Mouse (Mus musculus) gastrocnemius, postnatal 14 days (tissue): ENCODE measurements around the gene Olfr172. TPM values are rescaled to one million over a fixed set of nuclear protein-coding genes. Genes with fewer than 3 reads are reported as not detected.
A peak's percentile ranks its signal among the peaks of the same experiment; 100 is the strongest.

Experiments used
- DNase-seq: peaks from one replicate; pipeline ENCODE4 v3.0.0; 2021; ENCODE audit warnings: mixed read lengths
- intact Hi-C: fragments of 180-260 bp; cut with DNase I; formaldehyde crosslinking; loops from one replicate; pipeline ENCODE4 v1.15.1; 2025; ENCODE audit warnings: low total_unique reads
- long read RNA-seq, 2 experiments: library from polyadenylated mRNA; stranded (forward); transcript quantifications; one replicate each; pipeline ENCODE4 v2.0.0; 2021
- total RNA-seq, 2 experiments: library from RNA; stranded (reverse); gene quantifications; 2 replicates each; pipeline ENCODE4 v1.2.3; 2021

Olfr172 gene
- total RNA-seq = not detected
- long read RNA-seq, experiment 1 = 0 reads
- long read RNA-seq, experiment 2 = 0 reads

DNA sequence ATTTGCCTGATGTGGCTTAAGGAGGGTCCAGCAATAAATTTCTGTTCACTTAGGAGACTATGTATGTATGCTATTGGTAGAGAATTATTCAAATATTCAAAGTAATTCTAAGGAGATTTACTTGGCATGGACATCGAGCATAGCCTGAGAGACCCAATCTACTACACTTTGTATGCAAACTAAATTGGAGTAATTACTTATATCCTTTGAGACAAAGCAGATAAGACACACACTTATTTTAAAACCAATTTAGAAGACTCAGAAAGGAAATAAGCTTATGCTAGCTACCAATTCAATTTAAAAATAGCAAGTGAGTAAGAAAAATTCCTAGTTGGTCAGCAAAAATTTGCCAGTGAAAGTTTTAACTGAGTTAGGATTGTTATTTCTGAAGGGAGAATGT lies at the start of gene Olfr172:
Gene Olfr172, minus strand, starts transcription at position 101 of the 400 bp plus-strand sequence.
- intact Hi-C loops = no loop called here
- DNase-seq = no peak

DNA sequence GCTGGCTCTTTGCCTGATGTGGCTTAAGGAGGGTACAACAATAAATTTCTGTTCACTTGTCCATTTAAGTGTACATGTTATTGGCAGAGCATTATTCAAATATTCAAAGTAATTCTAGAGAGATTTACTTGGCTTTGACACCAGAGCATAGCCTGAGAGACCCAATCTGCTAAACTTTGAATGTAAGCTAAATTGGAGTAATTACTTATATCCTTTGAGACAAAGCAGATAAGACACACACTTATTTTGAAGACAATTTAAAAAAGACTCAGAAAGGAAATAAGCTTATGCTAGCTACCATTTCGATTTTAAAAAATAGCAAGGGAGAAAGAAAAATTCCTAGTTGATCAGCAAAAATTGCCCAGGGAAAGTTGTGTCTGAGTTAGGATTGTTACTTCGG lies 37.2 kb upstream of the Olfr172 start, which contains the start of gene Olfr173:
Gene Olfr173, minus strand, starts transcription at position 101 of the 400 bp plus-strand sequence.
- DNase-seq = no peak

DNA sequence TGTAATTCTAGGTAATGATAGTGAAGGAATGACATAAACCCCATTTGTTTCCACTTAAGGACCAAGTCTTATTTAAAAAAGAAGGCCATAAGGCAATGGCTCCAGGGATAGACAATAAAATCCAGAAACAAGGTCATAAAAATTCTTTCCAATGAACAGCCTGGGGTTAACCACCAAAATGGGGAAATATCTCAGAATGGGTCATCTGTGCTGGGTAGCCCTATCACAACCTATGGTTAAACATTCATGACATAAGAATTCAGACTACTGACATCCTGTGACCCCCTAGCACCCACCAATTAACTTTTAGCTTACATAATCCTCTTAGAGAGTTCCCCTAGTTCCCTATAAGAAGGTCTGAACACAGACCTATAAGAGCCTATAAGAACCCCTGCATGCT lies 6.8 kb downstream of the Olfr172 start:
- intact Hi-C loops = no loop called here
- no peak for DNase-seq

More for the DNA sequence above, 37.2 kb upstream of the Olfr172 start, which contains the start of gene Olfr173:
- intact Hi-C loops = no loop called here

DNA sequence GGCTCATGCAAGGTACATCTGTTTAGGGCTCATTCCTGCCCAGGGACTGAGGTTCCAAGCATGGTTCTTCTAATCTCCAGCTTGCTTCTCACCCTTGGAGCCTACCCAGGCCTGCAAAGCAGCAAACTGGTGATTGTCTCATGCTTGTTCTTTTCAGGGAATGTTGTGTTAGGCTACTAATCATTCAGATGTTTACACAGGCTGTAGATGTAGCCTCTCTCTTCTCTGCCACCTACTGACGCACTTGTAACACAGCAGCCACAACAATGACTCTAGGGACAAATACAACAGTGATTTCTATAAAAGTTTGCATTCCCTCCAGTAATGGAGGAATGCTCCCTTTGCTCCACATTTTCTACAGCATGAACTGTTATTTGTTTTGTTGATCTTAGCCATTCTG lies 11.7 kb downstream of the Olfr172 start:
- no peak for DNase-seq
- intact Hi-C loops = no loop called here

DNA sequence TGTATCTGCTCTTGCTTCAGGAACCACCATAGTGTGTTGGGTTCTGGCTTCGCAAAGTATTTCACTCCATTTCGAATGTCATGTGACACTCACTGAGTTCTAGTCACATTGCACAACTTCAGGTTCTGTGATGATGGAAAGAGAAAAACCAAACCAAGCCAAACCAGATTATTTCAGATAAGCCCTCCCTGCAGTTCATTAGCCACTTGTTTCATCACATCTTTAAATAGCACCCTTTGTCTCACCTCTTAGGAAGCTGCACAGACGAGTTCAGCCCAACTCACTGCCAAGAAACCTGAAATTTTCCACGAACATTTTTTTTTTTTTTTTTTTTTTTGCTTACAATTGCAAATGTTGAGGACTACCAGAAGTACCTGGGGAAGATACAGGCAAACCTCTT lies 16.3 kb downstream of the Olfr172 start:
- DNase-seq = no peak
- intact Hi-C loops = no loop called here

DNA sequence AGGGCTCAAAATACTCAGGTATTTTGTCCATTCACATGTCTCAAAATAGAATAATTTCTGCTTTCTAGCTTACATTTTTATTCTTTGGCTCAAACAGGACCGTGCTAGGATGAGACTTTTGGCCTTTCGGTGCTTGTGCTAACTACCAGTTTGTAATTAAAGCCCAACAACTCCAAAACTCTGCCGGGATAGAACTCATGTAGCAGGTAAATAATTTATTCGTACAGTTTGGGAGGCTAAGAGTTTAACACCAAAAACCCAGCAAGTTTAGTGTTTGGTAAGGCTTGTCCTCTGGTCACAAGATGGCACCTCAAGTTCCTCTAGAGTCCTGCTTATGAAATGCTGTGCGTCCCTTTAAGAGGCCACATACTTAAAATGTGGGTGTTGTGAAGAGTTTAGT lies 22.2 kb downstream of the Olfr172 start:
- intact Hi-C loops = no loop called here
- DNase-seq = no peak

DNA sequence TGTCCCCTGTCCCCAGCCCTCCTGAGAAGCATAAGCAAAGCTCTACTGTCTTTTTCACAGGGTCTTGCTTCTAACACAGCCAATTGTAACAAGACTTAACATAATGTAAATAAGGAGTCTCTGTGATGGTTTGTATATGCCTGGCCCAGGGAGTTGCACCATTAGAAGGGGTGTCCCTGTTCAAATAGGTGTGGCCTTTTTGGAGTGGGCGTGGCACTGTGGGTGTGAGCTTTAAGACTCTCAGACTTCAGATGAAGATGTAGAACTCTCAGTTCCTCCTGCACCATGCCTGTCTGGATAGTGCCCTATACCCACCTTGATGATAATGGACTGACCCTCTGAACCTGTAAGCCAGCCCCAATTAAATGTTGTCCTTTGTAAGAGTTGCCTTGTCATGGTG lies 24.2 kb downstream of the Olfr172 start:
- intact Hi-C loops = loop anchor here (10.0 kb wide), 2 partner anchors 64 to 274 kb away; partner anchors contain the start of gene Cpox
- DNase-seq = no peak

DNA sequence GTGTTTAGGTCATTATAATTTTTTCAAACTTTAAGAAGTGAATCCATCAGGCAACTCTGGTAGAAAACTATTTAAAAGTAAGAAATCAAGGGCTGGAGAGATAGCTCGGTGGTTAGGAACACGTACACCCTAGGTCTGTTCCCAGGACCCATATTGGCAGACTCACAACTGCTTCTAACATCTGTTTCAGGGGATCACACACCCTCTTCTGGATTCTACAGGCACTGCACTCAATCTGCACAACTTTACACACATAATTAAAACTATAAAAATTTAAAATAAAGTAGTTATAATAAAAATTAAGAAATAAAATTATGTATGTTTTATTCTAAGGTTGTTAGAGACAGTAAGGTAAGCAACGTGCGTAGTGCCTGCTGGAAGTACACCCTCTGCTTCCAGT lies 24.8 kb downstream of the Olfr172 start:
- no peak for DNase-seq
- intact Hi-C loops = loop anchor here (10.0 kb wide), 2 partner anchors 63 to 273 kb away; partner anchors contain the start of gene Cpox

DNA sequence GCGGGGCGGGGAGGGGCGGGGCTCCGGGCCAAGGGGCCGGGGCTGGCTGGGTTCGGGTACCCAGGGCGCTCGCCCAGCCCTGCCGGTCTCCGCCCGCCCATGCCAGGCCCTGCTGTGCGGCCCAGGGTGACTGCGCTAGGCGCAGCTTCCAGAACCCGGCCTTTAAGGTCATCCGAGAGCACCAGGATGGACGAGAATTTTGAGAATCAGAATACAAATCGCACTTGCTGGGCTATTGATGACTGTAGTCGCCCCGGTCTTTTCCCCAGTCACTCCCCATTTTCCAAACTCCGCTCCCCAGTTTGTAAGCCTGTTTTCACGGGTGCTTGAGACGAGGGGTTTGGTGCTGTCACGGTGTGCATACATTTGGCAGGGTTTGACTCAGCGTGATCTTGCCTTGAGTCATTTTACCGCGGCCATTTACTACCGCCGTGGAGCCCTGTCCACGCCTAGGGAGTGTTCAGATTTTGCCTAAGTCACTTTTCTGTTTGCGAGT lies 34.8 kb downstream of the Olfr172 start:
- intact Hi-C loops = no loop called here
- no peak for DNase-seq

DNA sequence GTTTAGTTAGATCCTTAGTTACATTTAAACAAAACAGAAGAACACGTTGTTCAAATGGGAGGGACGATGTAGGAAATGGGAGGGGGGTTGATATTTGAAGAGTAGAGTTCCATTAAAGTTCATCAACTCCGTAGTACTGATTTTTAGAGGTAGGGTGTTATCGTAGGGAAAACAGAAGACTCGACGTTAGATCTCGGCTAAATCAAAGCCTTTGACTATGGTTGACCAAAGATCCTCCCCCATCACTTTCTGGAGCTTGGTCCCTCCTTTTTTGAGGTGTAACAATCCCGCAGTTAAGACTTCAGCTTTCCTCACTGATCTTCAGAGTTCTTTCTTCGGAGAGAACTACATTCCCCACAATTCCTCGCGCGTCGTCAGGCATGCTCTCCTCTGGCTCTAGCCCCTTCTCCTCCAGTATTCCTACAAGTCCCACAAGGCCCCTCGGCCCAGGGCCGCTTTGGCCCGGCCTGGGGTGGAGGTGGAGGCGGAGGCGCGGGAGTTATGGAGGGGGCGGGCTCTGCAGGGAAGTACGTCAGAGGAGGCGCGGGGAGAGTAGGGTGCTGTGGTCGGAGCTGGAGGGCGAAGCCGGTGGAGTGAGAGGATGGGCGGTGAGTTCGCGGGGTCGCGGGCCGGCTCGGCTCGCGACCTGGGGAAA lies 35.4 kb downstream of the Olfr172 start, which contains the start of gene Cldnd1:
Gene Cldnd1, plus strand, starts transcription at position 434 of the 655 bp plus-strand sequence.
- peak; percentile 97 for DNase-seq
- intact Hi-C loops = no loop called here

DNA sequence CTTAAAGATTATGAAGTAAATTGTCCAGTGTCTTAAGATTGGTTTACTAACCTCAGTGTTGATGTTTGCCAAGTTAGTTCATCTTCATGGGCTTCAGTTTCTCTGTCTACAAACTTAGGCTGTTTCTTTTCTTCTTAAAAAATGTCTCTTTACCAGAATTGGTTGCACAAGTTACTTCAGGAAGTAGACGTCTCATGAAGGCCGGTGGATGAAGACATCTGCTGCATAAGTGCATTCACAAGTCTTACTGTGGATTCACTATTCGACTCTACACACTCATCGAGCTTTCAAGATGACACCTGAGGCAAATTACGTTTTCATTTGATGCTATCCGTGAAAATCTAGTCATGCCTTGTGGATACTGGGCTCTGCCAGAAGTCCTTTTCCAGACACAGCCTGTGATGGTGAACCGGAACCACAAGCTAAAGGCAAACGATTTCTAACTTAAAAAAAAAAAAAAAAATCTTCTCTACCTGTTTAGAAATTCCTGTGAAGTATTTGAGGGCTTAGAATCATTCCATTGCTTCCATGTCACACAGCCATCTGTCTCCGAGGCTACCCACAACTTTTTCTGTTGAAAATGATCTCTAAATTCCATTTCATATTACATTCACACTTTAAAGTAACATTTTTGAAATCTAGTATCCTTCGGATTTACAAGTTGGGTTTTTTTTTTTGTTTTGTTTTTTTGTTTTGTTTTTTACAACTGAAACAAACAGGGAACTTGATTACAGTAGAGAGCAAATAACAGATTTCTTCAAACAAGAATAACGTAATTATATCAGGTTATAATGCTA lies 36.1 kb downstream of the Olfr172 start:
- intact Hi-C loops = no loop called here

DNA sequence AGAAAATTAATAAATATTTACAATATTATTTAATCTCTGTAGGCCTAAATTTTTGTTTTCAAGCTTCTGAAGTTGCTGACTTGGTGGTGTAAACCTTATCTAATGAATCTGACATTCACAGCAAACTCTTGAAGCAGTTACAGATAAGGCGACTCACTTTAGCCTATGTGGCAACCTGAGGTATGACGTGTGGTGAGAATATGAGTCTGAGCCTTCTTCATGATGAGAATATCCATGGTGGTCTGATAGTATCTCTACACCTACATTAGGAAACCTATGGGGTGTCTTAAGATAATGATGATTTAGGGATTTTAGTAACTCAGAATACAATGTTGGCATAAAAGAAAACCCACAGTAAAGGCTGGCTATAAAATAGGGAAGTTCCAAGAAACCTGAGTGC lies 40.7 kb downstream of the Olfr172 start:
- intact Hi-C loops = no loop called here
- DNase-seq = no peak

More for the DNA sequence above, 36.1 kb downstream of the Olfr172 start:
- no peak for DNase-seq

DNA sequence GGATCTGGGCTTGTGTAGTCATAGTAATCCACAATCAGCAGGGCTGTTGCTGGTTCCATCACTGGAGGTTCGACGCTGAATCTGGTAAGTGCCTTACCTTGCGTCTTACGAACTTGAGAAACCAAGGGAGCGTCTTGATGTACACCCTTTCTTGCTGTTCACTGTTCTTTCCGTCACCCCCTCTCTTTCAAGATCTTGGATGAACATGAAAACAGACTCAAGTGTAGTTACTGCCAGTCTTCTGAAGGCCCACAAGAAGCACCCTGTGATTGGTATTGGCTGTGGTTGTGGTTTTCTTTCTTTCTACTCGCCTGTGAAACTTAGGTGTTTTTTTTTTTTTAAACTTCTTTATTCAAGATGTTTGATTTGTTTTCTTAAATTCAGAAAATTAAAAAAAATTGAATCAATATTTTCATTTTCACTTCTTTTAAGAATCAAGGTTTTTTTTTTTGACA lies 44.3 kb downstream of the Olfr172 start, which contains the start of gene Gpr15:
Gene Gpr15, minus strand, starts transcription at position 405 of the 455 bp plus-strand sequence.
- intact Hi-C loops = no loop called here
- no peak for DNase-seq

DNA sequence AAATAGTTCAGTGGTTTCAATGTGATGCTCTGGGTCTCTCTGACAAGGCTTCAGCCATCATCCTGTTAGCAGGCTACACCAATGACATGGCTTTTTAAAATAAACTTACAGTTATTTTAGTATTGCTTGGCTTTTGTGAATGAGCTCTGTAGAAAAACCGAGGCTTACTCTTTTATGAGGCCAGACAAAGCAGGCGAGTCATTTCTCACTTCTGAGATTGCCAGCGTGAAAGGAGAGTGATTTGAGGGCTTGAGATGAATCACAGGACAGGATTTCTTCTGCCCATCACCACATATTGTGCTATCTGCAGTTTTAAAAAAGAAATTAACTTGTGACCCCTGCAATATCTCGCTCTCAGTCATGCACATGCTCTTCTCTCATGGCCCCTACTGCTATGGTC lies 48.0 kb downstream of the Olfr172 start:
- intact Hi-C loops = no loop called here
- no peak for DNase-seq

DNA sequence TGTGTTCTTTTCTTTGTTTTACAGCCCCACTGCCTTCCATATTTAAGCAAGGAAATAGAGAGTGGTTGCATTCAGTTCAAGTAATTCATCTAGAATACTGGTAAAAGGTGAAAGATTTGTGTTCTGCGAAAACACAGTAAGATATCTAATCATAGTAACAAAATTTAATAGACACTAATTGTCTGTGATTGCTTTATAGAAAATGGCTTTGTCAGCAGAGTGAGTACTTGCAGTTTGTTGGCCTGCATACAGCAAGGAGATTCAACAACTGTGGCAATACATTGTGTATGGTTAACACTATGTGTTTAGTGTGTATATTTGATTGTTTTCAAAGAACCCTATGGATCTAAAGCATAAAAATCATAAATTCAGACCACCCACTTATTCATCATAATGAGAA lies 49.8 kb downstream of the Olfr172 start:
- intact Hi-C loops = no loop called here
- no peak for DNase-seq

DNA sequence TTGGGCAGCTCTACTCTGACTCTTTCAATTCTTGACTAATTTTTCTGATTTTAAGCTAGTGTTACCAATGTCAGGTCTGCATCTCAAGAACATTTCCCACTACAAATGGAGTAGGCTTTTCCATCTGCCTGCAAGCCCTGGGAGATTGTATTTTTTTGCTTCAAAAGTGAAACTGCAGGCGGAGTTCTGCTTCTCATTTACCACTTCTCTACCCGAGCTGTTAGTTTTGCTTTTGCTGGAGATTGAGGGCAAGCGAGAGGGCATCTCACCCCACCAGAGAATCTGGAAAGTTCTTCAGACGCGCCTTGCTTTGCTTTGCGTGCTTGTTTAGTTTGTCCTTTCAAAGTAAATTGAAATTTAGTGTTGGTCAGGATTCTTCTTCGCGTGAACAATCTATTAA lies 50.8 kb downstream of the Olfr172 start:
- intact Hi-C loops = no loop called here
- no peak for DNase-seq
